Mouse (Mus musculus): Measurements from ENCODE around the gene Ttc26.

DNA sequence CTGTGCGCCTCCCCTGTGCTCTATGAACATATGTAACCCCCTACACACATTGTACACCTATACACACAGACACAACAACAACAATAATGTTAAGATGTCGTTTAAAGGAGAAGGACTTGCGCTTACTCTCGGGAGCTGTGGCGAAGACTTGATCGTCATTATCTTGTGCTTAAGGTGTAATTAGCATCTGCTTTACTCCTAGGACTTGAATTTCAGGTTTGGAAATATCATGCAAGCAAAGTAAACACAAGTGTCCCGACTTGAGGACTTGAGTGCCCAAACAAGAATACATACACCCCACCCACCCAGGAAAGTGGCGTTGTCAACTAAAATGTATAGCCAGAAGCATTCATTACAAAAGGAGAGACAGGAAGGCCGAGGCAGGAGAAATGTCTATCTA is 31.5 kb upstream of the Ttc26 start:
- TF ChIP-seq GATA1 (IDR thresholded peaks at IDR 0.05; ENCODE audit: low read length) (no peak), TAL1 (IDR thresholded peaks at IDR 0.05; ENCODE audit: low read length) (no peak)

Data from erythroblast, embryonic 14.5 days (primary cell).